Mouse (Mus musculus) heart, adult 2 months (tissue): ENCODE measurements at regions not wholly inside any gene's neighbourhood (a gene's known extent, or its start where the extent isn't known, plus 50 kb on each side); places are given as distances from the start of the nearest gene placed in this dataset.

Experiments
- CTCF ChIP-seq: fragments of 200-600 bp; IDR thresholded peaks from 2 replicates; pipeline ENCODE4 v1.8.1; 2022; ENCODE audit warnings: antibody characterized with exemption, mild to moderate bottlenecking, moderate library complexity
- EP300 ChIP-seq: fragments of 200-500 bp; IDR thresholded peaks from 2 replicates; pipeline ENCODE4 v1.6.1; 2011; ENCODE audit warnings: low read depth, low read length, control low read depth; ENCODE audit not compliant: insufficient read depth
- POLR2A ChIP-seq: fragments of 200-500 bp; IDR thresholded peaks from 2 replicates; pipeline ENCODE4 v1.6.1; 2011; ENCODE audit warnings: mild to moderate bottlenecking, low read depth, low read length, control low read depth; ENCODE audit not compliant: insufficient read depth

- TF ChIP-seq POLR2A: no peak
- no peak for TF ChIP-seq EP300
- no peak for TF ChIP-seq CTCF
Measured at GRCm38 (mm10) chr1:77265677-77266076, 249.2 kb downstream of the Epha4 start.
